Comparison of ENCODE assay signal across 18 mouse cellular contexts in genomic region chr12:69881198-69881905, GRCm38 (mm10). TPM values are rescaled to one million over a fixed set of nuclear protein-coding genes. Genes with fewer than 3 reads are reported as not detected.
DNase-seq lines count a peak whose midpoint lies in the region; ATAC-seq and TF ChIP-seq lines count a peak whose summit lies in the region.
"Had no signal": no experiment of that assay in that cellular context is flagged by ENCODE, and none has a peak within 500 bp of the region (broad histone marks: within the 10 kb centered on the region; RNA-seq: fewer than 3 reads in every experiment).

No protein-coding gene starts in this region.

- H3K4me2 ChIP-seq in midbrain, embryonic 13.5 days (replicated peaks) = no peak overlapping the region
- no peak overlapping the region for H3K4me2 ChIP-seq in midbrain, embryonic 16.5 days (ENCODE audit: low read length)
- H3K4me2 ChIP-seq in embryonic facial prominence, embryonic 12.5 days (replicated peaks) = no peak overlapping the region
- H3K4me2 ChIP-seq: forebrain, embryonic 15.5 days; heart, embryonic 13.5 days; stomach, embryonic 15.5 days had no signal

- no peaks in the 10 kb centered on the region for H3K27me3 ChIP-seq in kidney, adult 2 months (replicated peaks; ENCODE audit: control insufficient read depth, insufficient read depth, low read length)
- no peaks in the 10 kb centered on the region for H3K27me3 ChIP-seq in midbrain, embryonic 13.5 days
- no peaks in the 10 kb centered on the region for H3K27me3 ChIP-seq in midbrain, embryonic 16.5 days (ENCODE audit: control insufficient read depth, insufficient read depth, low read depth, low read length)
- H3K27me3 ChIP-seq in embryonic facial prominence, embryonic 12.5 days = no peaks in the 10 kb centered on the region
- H3K27me3 ChIP-seq: forebrain, embryonic 15.5 days; heart, embryonic 13.5 days; Patski; stomach, embryonic 15.5 days had no signal

- H3K9ac ChIP-seq in midbrain, embryonic 13.5 days (replicated peaks) = no peak overlapping the region
- H3K9ac ChIP-seq in midbrain, embryonic 16.5 days (ENCODE audit: low read depth, low read length) = no peak overlapping the region
- no peak overlapping the region for H3K9ac ChIP-seq in embryonic facial prominence, embryonic 12.5 days
- H3K9ac ChIP-seq: forebrain, embryonic 15.5 days; heart, embryonic 13.5 days; stomach, embryonic 15.5 days had no signal

- peak overlapping the region; percentile 39 for H3K27ac ChIP-seq in kidney, adult 2 months (ENCODE audit: insufficient read depth, low read depth, low read length)
- H3K27ac ChIP-seq in midbrain, embryonic 13.5 days = no peak overlapping the region
- no peak overlapping the region for H3K27ac ChIP-seq in midbrain, embryonic 16.5 days (ENCODE audit: low read length)
- peak overlapping the region; percentile 50; the same call in 1 of the 2 replicates for H3K27ac ChIP-seq in embryonic facial prominence, embryonic 12.5 days
- H3K27ac ChIP-seq: forebrain, embryonic 15.5 days; heart, embryonic 13.5 days; hindbrain, postnatal 0 days; stomach, embryonic 15.5 days had no signal

- no peaks in the 10 kb centered on the region for H3K9me3 ChIP-seq in midbrain, embryonic 13.5 days
- H3K9me3 ChIP-seq in midbrain, embryonic 16.5 days (replicated peaks; ENCODE audit: control insufficient read depth, low read length, poor library complexity, severe bottlenecking) = no peaks in the 10 kb centered on the region
- H3K9me3 ChIP-seq in embryonic facial prominence, embryonic 12.5 days = no peaks in the 10 kb centered on the region
- H3K9me3 ChIP-seq: forebrain, embryonic 15.5 days; heart, embryonic 13.5 days; stomach, embryonic 15.5 days had no signal

- ATAC-seq in midbrain, embryonic 13.5 days = 0 out of 2 replicates have a peak, but pooled peaks have one; percentile 17
- no peak; the same call in 1 of the 2 replicates for ATAC-seq in midbrain, embryonic 16.5 days
- ATAC-seq in embryonic facial prominence, embryonic 12.5 days (ENCODE audit: insufficient number of reproducible peaks, insufficient read depth, low FRiP score, low TSS enrichment) = no peak
- no peak for ATAC-seq in activated CD4-positive, CD25-positive, alpha-beta regulatory T cell, adult 4 months
- ATAC-seq: CD4-positive, CD25-positive, alpha-beta regulatory T cell, adult 4 months; forebrain, embryonic 15.5 days; hindbrain, postnatal 0 days; Patski had no signal

- no peak overlapping the region for H3K4me3 ChIP-seq in kidney, adult 2 months (ENCODE audit: insufficient read depth, low read depth, low read length)
- H3K4me3 ChIP-seq in midbrain, embryonic 13.5 days (replicated peaks) = no peak overlapping the region
- H3K4me3 ChIP-seq in midbrain, embryonic 16.5 days (ENCODE audit: low read depth, low read length) = no peak overlapping the region
- no peak overlapping the region for H3K4me3 ChIP-seq in embryonic facial prominence, embryonic 12.5 days
- H3K4me3 ChIP-seq: forebrain, embryonic 15.5 days; heart, embryonic 13.5 days; stomach, embryonic 15.5 days had no signal

- no peak for TF ChIP-seq CTCF in kidney, adult 2 months (conservative IDR thresholded peaks at IDR 0.05; ENCODE audit: insufficient read depth, insufficient read length, low read depth, low read length)

- no peak for DNase-seq in kidney, adult 2 months
- DNase-seq in kidney, postnatal 4 days = no peak
- DNase-seq in T-cell, adult 2 months (ENCODE audit: low spot score) = no peak
- DNase-seq: adrenal gland, postnatal 10 days; gastrocnemius, postnatal 10 days; kidney, postnatal 10 days; lung, postnatal 14 days; thymus, postnatal 36 days had no signal

- H3K36me3 ChIP-seq in kidney, adult 2 months (ENCODE audit: control insufficient read depth, insufficient read depth, low read length) = no peaks in the 10 kb centered on the region
- peaks cover 2% of the 10 kb centered on the region; the same call in 1 of the 2 replicates for H3K36me3 ChIP-seq in midbrain, embryonic 13.5 days
- H3K36me3 ChIP-seq in midbrain, embryonic 16.5 days (ENCODE audit: control insufficient read depth, insufficient read depth, low read length) = no peaks in the 10 kb centered on the region
- H3K36me3 ChIP-seq in embryonic facial prominence, embryonic 12.5 days = no peaks in the 10 kb centered on the region
- H3K36me3 ChIP-seq: forebrain, embryonic 15.5 days; stomach, embryonic 15.5 days had no signal

- no peak for TF ChIP-seq POLR2A in kidney, adult 2 months (IDR thresholded peaks at IDR 0.05; ENCODE audit: low read depth, low read length)

- peaks cover 36% of the 10 kb centered on the region for H3K4me1 ChIP-seq in kidney, adult 2 months (ENCODE audit: control insufficient read depth, insufficient read depth, low read length)
- peaks cover 20% of the 10 kb centered on the region for H3K4me1 ChIP-seq in midbrain, embryonic 13.5 days (replicated peaks)
- peaks cover 13% of the 10 kb centered on the region for H3K4me1 ChIP-seq in midbrain, embryonic 16.5 days (ENCODE audit: control insufficient read depth, insufficient read depth, low read length)
- H3K4me1 ChIP-seq in embryonic facial prominence, embryonic 12.5 days = peaks cover 33% of the 10 kb centered on the region

- WGBS in kidney, adult 2 months = 46% methylated on average over 10 of the region's 10 CpGs
- 27% methylated on average over 10 of the region's 10 CpGs for WGBS in midbrain, embryonic 13.5 days
- 25% methylated on average over 10 of the region's 10 CpGs for WGBS in midbrain, embryonic 16.5 days
- WGBS in embryonic facial prominence, embryonic 12.5 days = 35% methylated on average over 10 of the region's 10 CpGs

RNA-seq across cellular contexts. Expression of gene Atl1, which starts 11.1 kb away (rescaled TPM):
- 0.95 and 2.1 TPM in 2 replicates for polyA plus RNA-seq in kidney, adult 2 months (2012; rRNA removed)
- polyA plus RNA-seq in midbrain, embryonic 13.5 days (2015; fragmentation: Nextera tagmentation; extraction: Ambion mirVana) = 128 and 129 TPM in 2 replicates
- polyA plus RNA-seq in midbrain, embryonic 16.5 days (2015; fragmentation: Nextera tagmentation; extraction: Ambion mirVana) = 171 and 177 TPM in 2 replicates
- 9.4 and 14.2 TPM in 2 replicates for polyA plus RNA-seq in embryonic facial prominence, embryonic 12.5 days (2016; fragmentation: Nextera tagmentation; extraction: Ambion mirVana)
- under 1 TPM in 1 of 2 experiments, not detected in 1; 0.91 TPM for polyA plus RNA-seq in activated CD4-positive, CD25-positive, alpha-beta regulatory T cell, adult 4 months (2017; shearing (Covaris generic))

RNA-seq across cellular contexts. Expression of gene Map4k5, which starts 11.6 kb away (rescaled TPM):
- 6.3 and 6.5 TPM in 2 replicates for polyA plus RNA-seq in kidney, adult 2 months (2012; rRNA removed)
- 25.6 and 27.6 TPM in 2 replicates for polyA plus RNA-seq in midbrain, embryonic 13.5 days (2015; fragmentation: Nextera tagmentation; extraction: Ambion mirVana)
- polyA plus RNA-seq in midbrain, embryonic 16.5 days (2015; fragmentation: Nextera tagmentation; extraction: Ambion mirVana) = 24.1 and 26.2 TPM in 2 replicates
- polyA plus RNA-seq in embryonic facial prominence, embryonic 12.5 days (2016; fragmentation: Nextera tagmentation; extraction: Ambion mirVana) = 48.7 and 49.2 TPM in 2 replicates
- 1 to 10 TPM; 2.9 to 3.3 TPM for polyA plus RNA-seq in activated CD4-positive, CD25-positive, alpha-beta regulatory T cell, adult 4 months (2017; shearing (Covaris generic))

Comparison
In these comparisons a context has a peak if more than half of its experiments do, and no peak if none do; other contexts are left out.
1. H3K27ac ChIP-seq: peak in kidney, adult 2 months (single experiment) and embryonic facial prominence, embryonic 12.5 days (single experiment); none in midbrain, embryonic 13.5 days (single experiment) and midbrain, embryonic 16.5 days (single experiment).